Mouse (Mus musculus) liver, adult 2 months (tissue): ENCODE results near the gene Ciao2a. TPM values are rescaled to one million over a fixed set of nuclear protein-coding genes. Genes with fewer than 3 reads are reported as not detected.

Experiments used
- DNase-seq: peaks from one replicate; pipeline ENCODE4 v3.0.0-alpha.2; 2011; ENCODE audit warnings: low read depth, low spot score; ENCODE audit errors: extremely low read depth
- H3K27ac ChIP-seq: fragments of 200-500 bp; replicated peaks from 2 replicates; pipeline ENCODE4 v1.5.1; 2012; ENCODE audit warnings: low read depth, mild to moderate bottlenecking, control low read depth, inconsistent platforms, low read length; ENCODE audit not compliant: insufficient read depth
- H3K27me3 ChIP-seq: fragments of 200-500 bp; 2 replicates; pipeline ENCODE4 v1.6.1; 2012; ENCODE audit warnings: mild to moderate bottlenecking, moderate library complexity, low read length, inconsistent platforms; ENCODE audit not compliant: control insufficient read depth, insufficient read depth
- H3K36me3 ChIP-seq: fragments of 200-500 bp; 2 replicates; pipeline ENCODE4 v1.6.1; 2012; ENCODE audit warnings: low read length, inconsistent platforms; ENCODE audit not compliant: control insufficient read depth, insufficient read depth
- H3K4me1 ChIP-seq: fragments of 200-500 bp; 2 replicates; pipeline ENCODE4 v1.6.1; 2011; ENCODE audit warnings: low read length; ENCODE audit not compliant: control insufficient read depth, insufficient read depth
- H3K4me3 ChIP-seq: fragments of 200-500 bp; 2 replicates; pipeline ENCODE4 v1.5.1; 2011; ENCODE audit warnings: low read depth, mild to moderate bottlenecking, control low read depth, low read length, moderate library complexity; ENCODE audit not compliant: insufficient read depth
- H3K79me2 ChIP-seq: fragments of 200-500 bp; 2 replicates; pipeline ENCODE4 v1.6.1; 2012; ENCODE audit warnings: inconsistent platforms, mild to moderate bottlenecking, low read length, moderate library complexity; ENCODE audit not compliant: control insufficient read depth, insufficient read depth
- H3K9ac ChIP-seq: fragments of 200-500 bp; 2 replicates; pipeline ENCODE4 v1.6.1; 2012; ENCODE audit warnings: low read depth, mild to moderate bottlenecking, control low read depth, inconsistent platforms, low read length
- CTCF ChIP-seq: fragments of 200-500 bp; IDR thresholded peaks from 2 replicates; pipeline ENCODE4 v1.5.1; 2011; ENCODE audit warnings: low read depth, low read length, control low read depth
- POLR2A ChIP-seq: fragments of 200-500 bp; IDR thresholded peaks from 2 replicates; pipeline ENCODE4 v1.6.1; 2011; ENCODE audit warnings: low read length, control low read depth; ENCODE audit not compliant: insufficient read depth; ENCODE audit errors: extremely low read depth
- WGBS: fragments of 180-500 bp; shearing (Covaris S2); methylation state at CpG from one replicate; pipeline ENCODE4 v1.1.7; 2018; 5-methylcytosine and 5-hydroxymethylcytosine counted together
- polyA plus RNA-seq: library from polyadenylated mRNA; depleted of rRNA; stranded (reverse); fragments of >200 nt; gene quantifications from 2 replicates; pipeline ENCODE4 v1.2.3, GENCODE M21; 2012; rRNA removed
- total RNA-seq: library from RNA; depleted of rRNA; stranded (reverse); fragments of >200 nt; gene quantifications from 2 replicates; pipeline ENCODE4 v1.2.3, GENCODE M21; 2014; rRNA removed

Ciao2a gene
- total and polyA plus RNA-seq, 2 experiments: 13.6 to 47.0 TPM

GRCm38 (mm10) chr9:66186426-66186825 is 60.0 kb downstream of the Ciao2a start:
- no peak overlapping the region for H3K4me3 ChIP-seq
- no peak overlapping the region for H3K9ac ChIP-seq
- 32% methylated on average over 6 of the region's 6 CpGs for WGBS
- peaks cover 35% of the 10 kb centered on the region for H3K4me1 ChIP-seq
- peak; percentile 85 for DNase-seq
- peak overlapping the region; percentile 33 for H3K27ac ChIP-seq
- H3K27me3 ChIP-seq: no peaks in the 10 kb centered on the region
- TF ChIP-seq CTCF: no peak
- TF ChIP-seq POLR2A: no peak
- no peaks in the 10 kb centered on the region for H3K36me3 ChIP-seq
- H3K79me2 ChIP-seq: peaks cover 30% of the 10 kb centered on the region; the same call in 1 of the 2 replicates

Other genes starting within 250 kb of the Ciao2a start
- gene Pclaf, start 236.4 kb upstream of the Ciao2a start, total RNA-seq: 0.28 and 0.94 TPM in 2 replicates
- gene Pclaf, start 236.4 kb upstream of the Ciao2a start, polyA plus RNA-seq: 0.09 TPM in 1 of 2 replicates, not detected in the other
- gene Trip4, start 217.8 kb upstream of the Ciao2a start, total RNA-seq: 30.9 and 33.6 TPM in 2 replicates
- gene Trip4, start 217.8 kb upstream of the Ciao2a start, polyA plus RNA-seq: 6.4 and 7.2 TPM in 2 replicates
- 5.3 and 5.8 TPM in 2 replicates for gene Csnk1g1, start 217.7 kb upstream of the Ciao2a start, total RNA-seq
- gene Csnk1g1, start 217.7 kb upstream of the Ciao2a start, polyA plus RNA-seq: 0.77 and 1.6 TPM in 2 replicates
- 435 and 458 TPM in 2 replicates for gene Ppib, start 66.4 kb upstream of the Ciao2a start, total RNA-seq
- 240 and 247 TPM in 2 replicates for gene Ppib, start 66.4 kb upstream of the Ciao2a start, polyA plus RNA-seq
- gene Snx22, start 56.9 kb upstream of the Ciao2a start, total RNA-seq: 0.09 and 0.13 TPM in 2 replicates
- gene Snx22, start 56.9 kb upstream of the Ciao2a start, polyA plus RNA-seq: 0.47 and 0.53 TPM in 2 replicates
- gene Snx1, start within 50 bp of the Ciao2a start, total RNA-seq: 21.3 and 22.1 TPM in 2 replicates
- 10.8 and 11.9 TPM in 2 replicates for gene Snx1, start within 50 bp of the Ciao2a start, polyA plus RNA-seq
- gene Dapk2, start 31.6 kb downstream of the Ciao2a start, total RNA-seq: 9.6 and 11.0 TPM in 2 replicates
- 4.3 and 6.2 TPM in 2 replicates for gene Dapk2, start 31.6 kb downstream of the Ciao2a start, polyA plus RNA-seq
- gene Herc1, start 223.8 kb downstream of the Ciao2a start, total RNA-seq: 30.9 and 32.0 TPM in 2 replicates
- gene Herc1, start 223.8 kb downstream of the Ciao2a start, polyA plus RNA-seq: 4.5 and 5.6 TPM in 2 replicates